Mouse (Mus musculus) B cell, adult 2 months (primary cell): Measurements from ENCODE around the gene Elfn2.

Experiments used
- DNase-seq, 2 experiments: peaks; one replicate each; pipeline ENCODE4 v3.0.0; 2022

The Elfn2 gene

GRCm38 (mm10) chr15:78680291-78680690 lies 38.3 kb downstream of the Elfn2 start:
- DNase-seq, result no peak

GRCm38 (mm10) chr15:78677708-78678107 lies 40.9 kb downstream of the Elfn2 start:
- no peak for DNase-seq

- no peak for DNase-seq
Measured at GRCm38 (mm10) chr15:78677015-78677414, 41.6 kb downstream of the Elfn2 start.

- DNase-seq, result no peak
Measured at GRCm38 (mm10) chr15:78674912-78675412, 43.6 kb downstream of the Elfn2 start.

GRCm38 (mm10) chr15:78673436-78673835 lies 45.1 kb downstream of the Elfn2 start:
- no peak for DNase-seq

GRCm38 (mm10) chr15:78670341-78670740 lies 48.2 kb downstream of the Elfn2 start:
- DNase-seq, result no peak

GRCm38 (mm10) chr15:78669221-78669871 lies 49.2 kb downstream of the Elfn2 start:
- no peak for DNase-seq

GRCm38 (mm10) chr15:78664268-78664667 lies 54.3 kb downstream of the Elfn2 start:
- DNase-seq, result no peak

GRCm38 (mm10) chr15:78651169-78651568 lies 67.4 kb downstream of the Elfn2 start:
- DNase-seq, result no peak

- DNase-seq, result no peak
Measured at GRCm38 (mm10) chr15:78647746-78648145, 70.8 kb downstream of the Elfn2 start.

- DNase-seq, result no peak
Measured at GRCm38 (mm10) chr15:78644606-78645005, 74.0 kb downstream of the Elfn2 start.

GRCm38 (mm10) chr15:78643633-78644032 lies 74.9 kb downstream of the Elfn2 start:
- DNase-seq, result no peak

- no peak for DNase-seq
Measured at GRCm38 (mm10) chr15:78635231-78635630, 83.3 kb downstream of the Elfn2 start.

- no peak for DNase-seq
Measured at GRCm38 (mm10) chr15:78634095-78634737, 84.4 kb downstream of the Elfn2 start.

- no peak for DNase-seq
Measured at GRCm38 (mm10) chr15:78633413-78633812, 85.2 kb downstream of the Elfn2 start.

- DNase-seq, result no peak
Measured at GRCm38 (mm10) chr15:78632387-78632786, 86.2 kb downstream of the Elfn2 start.

GRCm38 (mm10) chr15:78626285-78626684 lies 92.3 kb downstream of the Elfn2 start:
- no peak for DNase-seq

- DNase-seq, result no peak
Measured at GRCm38 (mm10) chr15:78624961-78625360, 93.6 kb downstream of the Elfn2 start.

GRCm38 (mm10) chr15:78624431-78624950 lies 94.1 kb downstream of the Elfn2 start:
- DNase-seq, result peak in 1 of 2 experiments; percentile 6

GRCm38 (mm10) chr15:78623426-78623825 lies 95.1 kb downstream of the Elfn2 start:
- peak; percentile 78 to 79 for DNase-seq
